In genomic region chr3:116368868-116369437, GRCm38 (mm10) we compare ENCODE assay signal across 18 mouse cellular contexts. TPM values are rescaled to one million over a fixed set of nuclear protein-coding genes. Genes with fewer than 3 reads are reported as not detected.
A peak's percentile ranks its signal among the peaks of the same experiment; 100 is the strongest.
DNase-seq lines count a peak whose midpoint lies in the region; ATAC-seq and TF ChIP-seq lines count a peak whose summit lies in the region.
"Had no signal": no experiment of that assay in that cellular context is flagged by ENCODE, and none has a peak within 500 bp of the region (broad histone marks: within the 10 kb centered on the region; RNA-seq: fewer than 3 reads in every experiment).

No protein-coding gene starts in this region.

- H3K9ac ChIP-seq in heart, embryonic 12.5 days: no peak overlapping the region
- H3K9ac ChIP-seq in midbrain, embryonic 15.5 days: no peak overlapping the region
- no peak overlapping the region for H3K9ac ChIP-seq in forebrain, postnatal 0 days
- H3K9ac ChIP-seq: hindbrain, embryonic 15.5 days had no signal

- H3K9me3 ChIP-seq in heart, embryonic 12.5 days (replicated peaks): no peaks in the 10 kb centered on the region
- no peaks in the 10 kb centered on the region for H3K9me3 ChIP-seq in midbrain, embryonic 15.5 days
- H3K9me3 ChIP-seq in midbrain, embryonic 10.5 days (replicated peaks): no peaks in the 10 kb centered on the region
- H3K9me3 ChIP-seq in forebrain, postnatal 0 days (ENCODE audit: low read length): no peaks in the 10 kb centered on the region
- H3K9me3 ChIP-seq: hindbrain, embryonic 15.5 days; megakaryocyte, embryonic 14.5 days had no signal

- H3K4me1 ChIP-seq in heart, embryonic 12.5 days (replicated peaks): peaks cover 12% of the 10 kb centered on the region
- H3K4me1 ChIP-seq in midbrain, embryonic 15.5 days: peaks cover 6% of the 10 kb centered on the region; the same call in 1 of the 2 replicates
- H3K4me1 ChIP-seq in midbrain, embryonic 10.5 days: peaks cover 19% of the 10 kb centered on the region
- no peaks in the 10 kb centered on the region for H3K4me1 ChIP-seq in forebrain, postnatal 0 days (ENCODE audit: insufficient read depth)
- H3K4me1 ChIP-seq: hindbrain, embryonic 15.5 days had no signal

- no peak overlapping the region for H3K4me2 ChIP-seq in heart, embryonic 12.5 days
- no peak overlapping the region for H3K4me2 ChIP-seq in midbrain, embryonic 15.5 days
- H3K4me2 ChIP-seq in forebrain, postnatal 0 days (ENCODE audit: low read depth): no peak overlapping the region
- H3K4me2 ChIP-seq: hindbrain, embryonic 15.5 days; liver, embryonic 11.5 days had no signal

- peak; percentile 19 for DNase-seq in heart, adult 11 months
- DNase-seq in midbrain, embryonic 10.5 days (ENCODE audit: low spot score): no peak
- no peak for DNase-seq in forebrain, postnatal 0 days
- peak; percentile 82 for DNase-seq in skeletal muscle tissue, adult 2 months (ENCODE audit: low read depth, low spot score)
- no peak for DNase-seq in adrenal gland, adult (ENCODE audit: inconsistent age in 2 of 2, low spot score in 1 of 2)
- DNase-seq: cerebellum, adult 11 months; heart, adult 2 months; heart, postnatal 10 days; spleen, adult 18-20 months; thymus, postnatal 36 days had no signal

- no peaks in the 10 kb centered on the region for H3K27me3 ChIP-seq in heart, embryonic 12.5 days (replicated peaks)
- no peaks in the 10 kb centered on the region for H3K27me3 ChIP-seq in midbrain, embryonic 15.5 days (replicated peaks)
- no peaks in the 10 kb centered on the region for H3K27me3 ChIP-seq in midbrain, embryonic 10.5 days (ENCODE audit: low read depth, poor library complexity, severe bottlenecking)
- no peaks in the 10 kb centered on the region for H3K27me3 ChIP-seq in forebrain, postnatal 0 days (ENCODE audit: insufficient read depth, low read length)
- H3K27me3 ChIP-seq: hindbrain, embryonic 15.5 days; megakaryocyte, embryonic 14.5 days had no signal

- WGBS in heart, embryonic 12.5 days: 49% methylated on average over 4 of the region's 4 CpGs
- 24% methylated on average over 4 of the region's 4 CpGs for WGBS in midbrain, embryonic 15.5 days
- 23% methylated on average over 4 of the region's 4 CpGs for WGBS in midbrain, embryonic 10.5 days
- 20% methylated on average over 4 of the region's 4 CpGs for WGBS in forebrain, postnatal 0 days

- no peak overlapping the region for H3K27ac ChIP-seq in heart, embryonic 12.5 days (ENCODE audit: poor library complexity, severe bottlenecking)
- H3K27ac ChIP-seq in midbrain, embryonic 15.5 days: no peak overlapping the region
- H3K27ac ChIP-seq in midbrain, embryonic 10.5 days (replicated peaks): no peak overlapping the region
- H3K27ac ChIP-seq in forebrain, postnatal 0 days (ENCODE audit: low read depth, low read length): no peak overlapping the region
- H3K27ac ChIP-seq: heart, adult 2 months; hindbrain, embryonic 15.5 days; stomach, postnatal 0 days had no signal

- no peaks in the 10 kb centered on the region for H3K36me3 ChIP-seq in heart, embryonic 12.5 days
- H3K36me3 ChIP-seq in midbrain, embryonic 15.5 days (replicated peaks): no peaks in the 10 kb centered on the region
- peaks cover 28% of the 10 kb centered on the region for H3K36me3 ChIP-seq in midbrain, embryonic 10.5 days
- no peaks in the 10 kb centered on the region for H3K36me3 ChIP-seq in forebrain, postnatal 0 days (ENCODE audit: insufficient read depth)
- H3K36me3 ChIP-seq: hindbrain, embryonic 15.5 days had no signal

- TF ChIP-seq CTCF in forebrain, postnatal 0 days (IDR thresholded peaks at IDR 0.05; ENCODE audit: low read depth): no peak

- no peak for ATAC-seq in heart, embryonic 12.5 days (ENCODE audit: insufficient number of reproducible peaks, low FRiP score)
- peak; percentile 54; the same call in 1 of the 2 replicates for ATAC-seq in midbrain, embryonic 15.5 days (replicated peaks)
- peak; percentile 36; the same call in 1 of the 2 replicates for ATAC-seq in forebrain, postnatal 0 days
- ATAC-seq: activated CD4-positive, CD25-positive, alpha-beta regulatory T cell, adult 4 months; CD4-positive, CD25-positive, alpha-beta regulatory T cell, adult 4 months had no signal

- no peak overlapping the region for H3K4me3 ChIP-seq in heart, embryonic 12.5 days
- no peak overlapping the region for H3K4me3 ChIP-seq in midbrain, embryonic 15.5 days
- H3K4me3 ChIP-seq in midbrain, embryonic 10.5 days: no peak overlapping the region
- H3K4me3 ChIP-seq in forebrain, postnatal 0 days (ENCODE audit: low read depth, low read length): no peak overlapping the region
- H3K4me3 ChIP-seq: heart, adult 2 months; hindbrain, embryonic 15.5 days; megakaryocyte, embryonic 14.5 days had no signal

RNA-seq across cellular contexts. Expression of gene Cdc14a, which starts 54.9 kb away (rescaled TPM):
- polyA plus RNA-seq in heart, embryonic 12.5 days (2016; fragmentation: Nextera tagmentation; extraction: Ambion mirVana): 6.3 and 7.8 TPM in 2 replicates
- polyA plus RNA-seq in midbrain, embryonic 15.5 days (2015; fragmentation: Nextera tagmentation; extraction: Ambion mirVana): 3.3 and 4.4 TPM in 2 replicates
- 16.9 and 18.4 TPM in 2 replicates for polyA plus RNA-seq in midbrain, embryonic 10.5 days (2016; fragmentation: Nextera tagmentation; extraction: Ambion mirVana)
- 3.2 and 4.1 TPM in 2 replicates for total RNA-seq in forebrain, postnatal 0 days (2014; rRNA removed)
- polyA plus RNA-seq in forebrain, postnatal 0 days (2015; fragmentation: Nextera tagmentation; extraction: Ambion mirVana): 2.0 and 3.1 TPM in 2 replicates

Comparison
In these comparisons a context has a peak if more than half of its experiments do, and no peak if none do; other contexts are left out.
1. DNase-seq: peak in heart, adult 11 months (single experiment) and skeletal muscle tissue, adult 2 months (single experiment); none in midbrain, embryonic 10.5 days (single experiment), forebrain, postnatal 0 days (single experiment) and adrenal gland, adult (0 of 2).